Mouse (Mus musculus) testis, postnatal 14 days (tissue): ENCODE measurements around the gene Ntrk3.

ENCODE experiments used
- DNase-seq: peaks from one replicate; pipeline ENCODE4 v3.0.0; 2021; ENCODE audit warnings: low spot score

Gene Ntrk3

DNA sequence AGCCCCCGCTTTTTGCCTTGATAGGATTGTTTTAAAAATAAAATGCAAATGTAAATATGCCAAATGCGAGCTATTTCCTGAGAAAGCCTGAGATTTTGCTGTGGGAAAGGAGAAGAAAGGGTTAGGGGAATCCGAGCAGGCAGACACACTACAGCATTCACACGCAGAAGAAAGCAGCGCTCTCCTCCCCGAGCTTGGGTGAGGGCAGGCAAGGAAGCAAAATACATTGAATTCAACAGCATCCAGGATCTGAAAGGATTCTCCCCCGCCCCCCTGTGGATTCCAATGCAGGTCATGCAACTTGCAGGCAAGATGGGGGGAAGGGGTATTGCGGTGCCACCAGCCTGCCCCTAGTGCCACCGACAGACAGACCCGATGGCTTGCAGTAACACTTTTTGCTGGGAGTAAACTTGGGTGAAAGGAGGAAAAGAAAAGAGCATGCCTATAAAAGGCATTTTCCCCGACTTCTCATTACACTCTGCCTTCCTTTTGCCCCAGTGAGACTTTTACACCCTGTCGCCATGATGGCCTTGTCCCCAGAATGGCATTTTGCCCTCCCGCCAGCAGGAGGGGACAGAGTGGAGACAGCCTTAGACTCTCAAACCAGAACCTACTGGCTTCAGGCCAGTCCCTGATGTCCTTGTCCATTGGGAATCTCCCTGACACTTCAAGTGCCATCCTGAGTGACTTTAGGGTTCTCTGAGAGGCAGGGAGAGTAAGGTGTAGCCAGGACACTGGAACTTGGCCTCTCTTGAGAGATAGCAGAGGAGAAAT lies 158.2 kb downstream of the Ntrk3 start:
- DNase-seq, result no peak

DNA sequence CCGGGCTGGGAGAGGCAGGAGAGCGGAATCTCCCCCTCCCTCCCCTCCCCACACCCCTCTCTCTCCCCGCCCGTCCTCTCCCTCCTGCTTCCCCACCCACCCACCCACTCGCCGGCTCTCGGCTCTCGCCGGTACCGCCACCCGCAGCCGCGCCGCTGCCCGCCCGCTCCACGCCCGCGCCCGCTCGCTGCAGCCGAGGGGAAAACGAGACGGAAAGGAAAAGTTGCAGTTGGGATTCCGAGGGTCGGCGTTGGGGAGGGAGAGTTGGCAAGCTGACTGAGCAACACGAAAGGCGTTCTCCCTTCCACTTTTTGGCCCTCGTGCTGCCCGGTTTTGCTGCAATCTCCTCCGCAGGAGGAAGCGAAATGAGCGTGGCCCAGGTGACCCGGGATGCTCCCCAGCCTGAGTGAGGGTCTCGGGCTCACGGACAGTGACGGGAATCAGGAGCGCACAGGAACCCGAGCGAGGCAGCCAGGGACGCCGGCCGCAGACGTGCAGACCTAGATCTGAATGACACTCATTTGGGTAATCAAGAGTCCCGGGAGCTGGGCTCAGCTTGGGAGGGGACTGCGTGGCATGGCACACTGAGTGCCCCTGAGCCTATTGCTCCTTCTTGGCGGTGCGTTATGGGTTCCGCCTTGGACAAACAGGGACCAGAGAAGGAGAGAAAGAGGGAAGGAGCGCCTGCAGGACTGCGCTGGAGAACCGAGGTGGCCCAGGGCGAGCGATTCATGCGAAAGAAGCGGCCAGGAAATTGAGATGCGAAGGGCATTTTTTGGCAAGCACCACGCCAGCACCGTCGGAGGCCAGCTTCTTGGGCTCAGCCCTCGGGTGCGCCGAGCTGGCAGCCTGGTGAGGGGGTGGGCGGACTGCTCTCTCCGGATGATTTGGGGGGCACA lies 159.1 kb downstream of the Ntrk3 start:
- DNase-seq, result no peak

DNA sequence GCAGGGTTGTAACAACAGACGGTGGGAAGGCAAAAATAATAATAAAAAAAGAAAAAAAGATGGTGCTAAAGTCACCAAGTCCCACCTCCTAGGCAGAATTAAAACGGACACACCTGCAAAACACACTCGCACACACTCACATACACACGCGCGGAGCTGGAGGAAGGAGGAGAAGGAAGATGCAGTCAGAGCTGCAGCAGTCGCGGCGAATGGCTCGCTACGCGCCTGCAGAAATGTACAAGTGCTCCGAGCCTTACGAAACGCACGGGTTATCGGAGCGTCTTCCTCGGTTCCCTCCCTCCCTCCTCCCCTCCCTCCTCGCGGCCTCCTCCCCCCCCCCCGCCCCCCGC lies 159.7 kb downstream of the Ntrk3 start:
- DNase-seq, result no peak

GRCm38 (mm10) chr7:78577462-78578110 lies 160.2 kb downstream of the Ntrk3 start:
- no peak for DNase-seq

DNA sequence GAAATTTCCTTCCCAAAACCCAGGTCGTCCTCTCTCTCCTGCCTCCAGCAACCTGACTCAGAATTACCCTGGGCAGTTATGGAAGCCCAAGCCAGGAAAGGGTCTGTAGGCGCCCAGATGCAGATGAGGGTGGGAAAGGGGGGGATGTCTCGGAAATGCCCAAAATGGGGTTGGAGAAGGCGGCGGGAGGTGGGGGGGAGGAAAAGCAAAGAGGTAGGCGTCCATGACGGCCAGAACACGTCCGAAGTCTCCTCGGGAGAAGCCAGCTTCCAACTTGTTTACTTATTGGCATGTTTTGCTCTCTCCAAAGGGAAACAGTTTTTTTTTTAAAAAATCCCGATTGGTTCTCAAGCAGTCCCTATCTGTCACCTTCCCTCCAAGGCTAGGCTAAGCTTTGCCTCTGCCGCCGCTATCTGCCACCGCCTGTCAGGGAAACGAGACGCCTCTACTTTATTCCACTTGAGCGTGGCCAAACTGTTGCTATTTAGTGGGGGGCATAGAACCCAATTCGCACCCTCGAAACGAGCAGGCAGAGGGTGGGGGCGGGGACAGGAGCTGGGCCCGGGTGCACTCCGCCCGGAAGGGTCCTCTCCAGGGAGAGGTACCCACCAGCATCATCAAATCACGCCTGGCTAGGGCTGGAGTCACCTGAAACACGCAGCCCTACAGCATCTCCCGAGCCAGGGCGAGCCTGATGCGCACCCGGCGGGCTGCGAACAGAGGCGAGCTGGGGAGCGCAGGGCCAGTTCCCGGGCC lies 160.9 kb downstream of the Ntrk3 start:
- DNase-seq, result no peak

GRCm38 (mm10) chr7:78576169-78576568 lies 161.6 kb downstream of the Ntrk3 start:
- DNase-seq, result no peak

DNA sequence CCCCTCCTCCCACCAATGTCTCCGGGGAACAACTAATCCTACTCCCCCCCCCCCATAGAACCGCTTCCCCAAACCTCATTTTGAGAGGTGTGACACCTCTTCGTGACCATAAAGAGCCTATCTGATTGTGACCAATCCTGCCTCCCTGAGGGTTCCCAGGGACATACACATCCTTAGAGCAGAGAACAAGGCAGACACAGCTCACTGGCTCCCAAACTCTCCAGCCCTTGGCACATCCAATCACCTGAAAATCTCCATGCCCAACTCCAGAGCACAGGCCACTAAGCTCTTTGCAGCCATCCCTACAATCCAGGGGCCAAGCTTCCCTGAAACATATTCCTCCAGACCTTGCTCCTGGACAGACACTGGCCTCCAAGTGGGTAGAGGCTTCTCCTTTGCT lies 162.3 kb downstream of the Ntrk3 start:
- DNase-seq, result no peak

GRCm38 (mm10) chr7:78571196-78571595 lies 166.6 kb downstream of the Ntrk3 start:
- DNase-seq, result no peak

DNA sequence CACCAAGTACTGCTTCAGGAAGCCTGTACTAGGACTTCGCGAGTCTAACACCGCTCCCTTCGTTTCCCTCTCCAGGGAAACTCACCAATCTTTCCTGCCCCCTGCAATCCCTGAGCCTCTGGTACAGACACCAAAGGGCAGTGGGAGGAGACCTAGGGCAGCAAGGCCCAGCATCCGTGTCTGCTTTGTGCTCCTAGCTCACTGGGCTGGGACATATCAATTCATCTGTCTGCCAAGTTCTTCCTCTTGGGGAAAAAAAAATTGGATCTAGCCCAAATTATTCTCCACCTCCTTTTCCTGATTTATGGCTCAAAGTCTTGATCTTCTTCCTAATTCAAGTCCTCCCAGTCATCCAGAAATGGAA lies 168.6 kb downstream of the Ntrk3 start:
- DNase-seq, result no peak

DNA sequence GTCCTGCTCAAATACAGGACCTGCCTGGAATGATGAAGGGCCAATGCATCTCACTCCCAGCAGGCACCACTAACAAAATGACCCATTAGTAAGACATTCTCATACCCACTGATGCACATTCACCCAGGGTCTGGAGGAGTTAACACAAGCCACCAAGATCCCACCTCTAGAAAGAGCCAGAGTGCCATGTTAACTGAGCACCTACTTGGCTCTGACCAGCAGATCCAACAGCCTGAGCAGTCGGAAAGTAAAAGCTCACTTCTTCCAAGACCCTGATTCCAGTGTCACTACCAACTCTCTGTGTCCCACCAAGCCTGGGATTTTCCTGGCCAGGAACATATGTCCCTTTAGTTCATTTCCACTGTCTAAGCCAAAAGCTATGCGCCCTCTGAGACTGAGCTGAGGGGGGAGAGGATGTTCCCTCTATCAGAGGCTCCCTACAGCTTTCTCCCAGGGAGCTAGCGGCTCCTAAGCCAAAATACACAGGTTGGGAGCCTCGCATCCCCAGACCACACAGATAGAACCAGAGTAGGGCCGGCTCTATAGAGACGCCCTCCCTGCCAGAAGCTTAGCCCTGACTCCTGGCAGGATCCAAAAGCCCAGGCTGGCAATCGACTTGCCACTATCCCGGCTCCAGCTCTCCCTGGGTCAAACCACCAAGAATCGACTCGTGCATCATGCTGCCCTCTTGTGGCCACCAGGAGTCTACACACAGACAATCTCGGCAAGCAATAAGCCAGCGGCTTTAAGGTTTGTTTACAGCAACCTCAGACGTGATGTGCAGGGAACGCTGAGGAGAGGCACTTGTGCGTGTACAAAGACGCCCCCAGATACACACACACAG lies 169.2 kb downstream of the Ntrk3 start:
- DNase-seq, result peak; percentile 54

DNA sequence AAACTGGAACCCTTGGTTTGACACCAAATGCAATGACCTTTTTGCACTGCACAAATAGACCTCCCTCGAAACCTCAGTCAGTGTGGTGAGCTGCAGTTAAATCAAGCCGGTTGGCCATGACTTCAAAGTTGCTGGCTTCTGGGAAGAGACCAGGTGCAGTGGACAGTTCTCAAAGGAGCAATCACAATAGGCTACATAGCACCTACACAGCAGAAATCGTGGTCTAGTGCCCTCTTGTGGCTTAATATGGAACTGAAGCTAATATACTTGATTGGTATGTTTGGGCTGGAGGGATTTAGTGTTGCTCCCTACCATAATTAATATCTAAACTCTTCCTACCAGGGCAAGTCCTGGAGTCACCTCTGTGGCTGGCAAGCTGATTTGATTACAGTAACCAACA lies 171.2 kb downstream of the Ntrk3 start:
- DNase-seq, result no peak

- DNase-seq, result no peak
These were observed 172.4 kb downstream of the Ntrk3 start for GRCm38 (mm10) chr7:78565386-78565785.

DNA sequence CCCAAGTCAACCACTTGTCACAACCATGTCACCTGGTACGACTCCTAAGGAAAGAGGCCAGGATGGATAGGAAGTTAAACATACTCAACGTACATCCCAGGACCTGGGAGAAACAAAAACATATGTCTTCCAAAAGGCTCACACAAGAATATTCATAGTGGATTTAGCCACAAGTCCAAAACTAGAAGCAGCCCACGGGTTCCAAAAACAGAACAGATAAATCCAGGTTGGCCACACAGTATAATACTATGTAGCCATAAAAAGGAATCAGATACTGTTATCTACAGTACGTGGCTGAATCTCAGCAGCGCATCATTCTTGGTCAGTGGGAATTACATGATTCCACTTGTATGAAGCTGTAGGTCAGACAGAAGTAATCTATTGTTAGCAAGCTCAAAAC lies 179.3 kb downstream of the Ntrk3 start:
- DNase-seq, result no peak

- DNase-seq, result no peak
These were observed 182.3 kb downstream of the Ntrk3 start for GRCm38 (mm10) chr7:78555532-78555931.

GRCm38 (mm10) chr7:78549461-78549860 lies 188.4 kb downstream of the Ntrk3 start:
- no peak for DNase-seq

DNA sequence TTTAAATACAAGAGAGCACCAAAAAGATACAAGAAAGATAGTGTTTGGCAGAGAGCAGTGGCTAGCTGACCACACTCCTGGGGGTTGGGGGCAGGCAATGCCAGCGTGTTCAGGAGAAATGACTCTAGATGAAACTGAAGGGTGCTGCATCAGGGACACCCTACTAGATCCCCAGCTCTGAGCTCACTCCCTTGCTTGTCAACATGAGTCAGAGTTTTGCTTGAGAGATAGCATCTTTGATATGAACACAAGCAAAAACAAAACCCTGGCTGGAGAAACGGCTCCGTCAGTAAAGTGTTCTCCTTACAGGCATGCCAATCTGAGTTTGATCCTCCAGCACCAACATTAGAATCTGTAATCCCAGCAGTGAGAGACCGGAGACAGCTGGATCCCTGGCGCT lies 189.1 kb downstream of the Ntrk3 start:
- DNase-seq, result no peak

- no peak for DNase-seq
These were observed 191.3 kb downstream of the Ntrk3 start for GRCm38 (mm10) chr7:78546551-78546950.

DNA sequence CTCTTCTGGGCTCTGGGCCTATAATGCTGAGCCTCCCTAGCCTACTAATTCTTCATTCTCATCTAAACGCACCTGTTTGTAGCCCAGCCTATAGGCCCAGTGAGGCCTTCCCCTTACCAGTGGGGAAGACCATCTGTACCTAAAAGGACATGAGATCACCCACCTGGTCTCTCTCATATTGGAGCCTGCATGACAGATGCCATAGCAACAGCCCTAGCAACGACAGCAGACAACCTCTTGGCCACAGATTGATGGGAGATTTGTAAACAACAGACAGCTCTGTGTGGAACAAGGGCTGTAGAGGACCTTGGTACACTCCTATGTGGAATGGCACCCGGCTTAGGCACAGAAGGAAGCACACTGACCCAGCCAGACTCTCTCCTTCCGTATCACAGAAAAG lies 195.3 kb downstream of the Ntrk3 start:
- DNase-seq, result no peak

DNA sequence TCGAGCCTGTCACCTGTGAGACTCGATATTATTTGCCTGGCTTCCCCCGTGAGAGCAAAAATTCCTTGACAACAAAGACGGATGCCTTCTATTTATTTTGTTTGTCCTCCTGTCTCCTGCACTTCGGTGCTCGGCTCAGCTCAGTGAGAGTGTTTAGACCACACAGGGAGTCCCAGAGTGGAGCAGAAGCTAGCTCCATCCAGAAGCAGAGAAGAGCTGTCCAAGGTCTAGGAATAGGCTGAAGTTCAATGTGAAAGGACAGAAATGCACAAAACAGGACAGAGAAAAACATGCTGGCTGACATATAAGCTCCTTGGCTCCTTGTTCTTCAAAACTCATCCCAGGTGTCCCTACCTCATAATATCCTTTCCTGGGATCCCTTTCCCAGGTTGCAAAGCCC lies 207.5 kb downstream of the Ntrk3 start:
- DNase-seq, result no peak

GRCm38 (mm10) chr7:78528008-78528407 lies 209.8 kb downstream of the Ntrk3 start:
- DNase-seq, result no peak

DNA sequence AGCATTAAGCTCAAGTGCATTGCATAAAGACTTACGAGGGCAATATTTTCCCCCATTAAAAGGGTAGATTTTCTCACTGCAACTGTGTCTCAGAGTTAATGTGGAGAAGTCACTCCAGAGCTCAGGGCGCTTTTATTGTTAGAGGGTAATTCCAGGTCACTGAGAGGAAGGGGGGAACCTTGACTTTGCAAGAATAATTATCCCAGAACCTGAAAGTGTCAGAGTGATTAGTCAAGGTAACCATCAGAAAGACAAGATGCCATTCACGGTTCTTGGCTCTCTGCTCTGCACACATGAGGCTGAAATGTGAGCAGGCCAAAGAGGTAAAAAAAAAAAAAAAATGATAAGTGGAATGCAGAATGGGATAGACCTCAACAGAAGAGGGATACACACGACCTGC lies 210.2 kb downstream of the Ntrk3 start:
- no peak for DNase-seq
